Mouse (Mus musculus) stomach, embryonic 16.5 days (tissue): ENCODE measurements around the gene Olfr1186. TPM values are rescaled to one million over a fixed set of nuclear protein-coding genes. Genes with fewer than 3 reads are reported as not detected.
"Not testable (repeated sequence)": the region's sequence is repeated elsewhere in the genome, so short reads cannot be mapped to it uniquely, and the experiment has no call there.

Source experiments
- ATAC-seq: fragments of 200-750 bp; cut with Nextera tagmentation; 2 replicates; pipeline ENCODE4 v1.8.0; 2017; ENCODE audit warnings: moderate number of reproducible peaks, moderate TSS enrichment; ENCODE audit not compliant: insufficient read depth, low FRiP score
- H3K27ac ChIP-seq: fragments of 300-500 bp; sonication (generic); 2 replicates; pipeline ENCODE4 v1.5.1; 2014; ENCODE audit warnings: low read length
- H3K27me3 ChIP-seq: fragments of 300-500 bp; sonication (generic); 2 replicates; pipeline ENCODE4 v1.6.1; 2014; ENCODE audit warnings: low read length, control low read depth, mixed read lengths; ENCODE audit not compliant: control insufficient read depth, insufficient read depth
- H3K36me3 ChIP-seq: fragments of 300-500 bp; sonication (generic); 2 replicates; pipeline ENCODE4 v1.6.1; 2014; ENCODE audit warnings: low read length; ENCODE audit not compliant: control insufficient read depth, insufficient read depth
- H3K4me1 ChIP-seq: fragments of 300-500 bp; sonication (generic); 2 replicates; pipeline ENCODE4 v1.6.1; 2014; ENCODE audit warnings: low read length, control low read depth, mixed read lengths; ENCODE audit not compliant: control insufficient read depth, insufficient read depth
- H3K4me2 ChIP-seq: fragments of 300-500 bp; sonication (generic); 2 replicates; pipeline ENCODE4 v1.6.1; 2014; ENCODE audit warnings: low read depth, low read length, mixed read lengths
- H3K4me3 ChIP-seq: fragments of 300-500 bp; sonication (generic); replicated peaks from 2 replicates; pipeline ENCODE4 v1.5.1; 2014; ENCODE audit warnings: mild to moderate bottlenecking, low read length
- H3K9ac ChIP-seq: fragments of 300-500 bp; sonication (generic); 2 replicates; pipeline ENCODE4 v1.6.1; 2014; ENCODE audit warnings: low read length
- H3K9me3 ChIP-seq: fragments of 300-500 bp; sonication (generic); replicated peaks from 2 replicates; pipeline ENCODE4 v1.6.1; 2016; ENCODE audit warnings: low read length, control low read depth; ENCODE audit not compliant: control insufficient read depth
- WGBS: fragments of 180-500 bp; shearing (Covaris S2); extraction: QIAGEN DNeasy Blood & Tissue Kit; methylation state at CpG from one replicate; pipeline ENCODE4 v1.1.7; 2014; 5-methylcytosine and 5-hydroxymethylcytosine counted together
- polyA plus RNA-seq: library from polyadenylated mRNA; unstranded; fragments of >200 nt; fragmentation: Nextera tagmentation; extraction: Ambion mirVana; gene quantifications from 2 replicates; pipeline ENCODE4 v1.2.1, GENCODE M21; 2015

Gene Olfr1186
- polyA plus RNA-seq = not detected in 2 replicates

DNA sequence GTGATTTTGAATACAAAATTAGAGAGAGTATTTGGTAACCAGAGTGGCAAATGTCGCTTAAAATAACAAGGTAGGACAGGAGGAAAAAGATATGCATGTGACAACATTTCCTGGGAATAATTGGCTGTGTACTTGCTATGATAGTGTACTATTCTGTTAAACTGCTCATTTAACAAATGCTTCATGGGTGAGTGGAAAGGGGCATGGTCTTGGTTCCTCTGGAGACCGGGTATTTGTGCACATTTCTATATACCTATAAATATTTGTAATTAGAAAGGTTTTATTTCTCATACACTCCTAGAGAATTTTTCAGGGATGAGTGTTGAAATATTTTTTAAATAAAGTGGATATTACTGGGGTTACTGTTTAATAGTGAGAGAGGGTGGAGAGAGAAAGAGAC is at the start of gene Olfr1186:
Gene Olfr1186, plus strand, starts transcription at position 301 of the 400 bp plus-strand sequence.
- H3K4me2 ChIP-seq = no peak within 1 kb of the TSS
- no peaks in the 10 kb centered on the region for H3K36me3 ChIP-seq
- no peak within 1 kb of the TSS for H3K27ac ChIP-seq
- WGBS = 74% methylated on average over 2 of the region's 2 CpGs
- no peaks in the 10 kb centered on the region for H3K27me3 ChIP-seq
- H3K9ac ChIP-seq = no peak within 1 kb of the TSS
- no peak within 1 kb of the TSS for H3K4me3 ChIP-seq
- no peaks in the 10 kb centered on the region for H3K4me1 ChIP-seq
- no peak for ATAC-seq
- H3K9me3 ChIP-seq = no peaks in the 10 kb centered on the region

GRCm38 (mm10) chr2:88483298-88483697 is 35.1 kb upstream of the Olfr1186 start, which contains the start of gene Olfr1184:
Gene Olfr1184 (plus strand): TSS chr2:88483598.
- Histone ChIP-seq H3K4me3 (no peak within 1 kb of the TSS), H3K27ac (no peak within 1 kb of the TSS), H3K27me3 (no peaks in the 10 kb centered on the region), H3K9me3 (no peaks in the 10 kb centered on the region), H3K4me2 (no peak within 1 kb of the TSS), H3K9ac (no peak within 1 kb of the TSS), H3K36me3 (no peaks in the 10 kb centered on the region), H3K4me1 (no peaks in the 10 kb centered on the region)
- ATAC-seq = no peak
- WGBS = 86% methylated on average over 2 of the region's 2 CpGs

DNA sequence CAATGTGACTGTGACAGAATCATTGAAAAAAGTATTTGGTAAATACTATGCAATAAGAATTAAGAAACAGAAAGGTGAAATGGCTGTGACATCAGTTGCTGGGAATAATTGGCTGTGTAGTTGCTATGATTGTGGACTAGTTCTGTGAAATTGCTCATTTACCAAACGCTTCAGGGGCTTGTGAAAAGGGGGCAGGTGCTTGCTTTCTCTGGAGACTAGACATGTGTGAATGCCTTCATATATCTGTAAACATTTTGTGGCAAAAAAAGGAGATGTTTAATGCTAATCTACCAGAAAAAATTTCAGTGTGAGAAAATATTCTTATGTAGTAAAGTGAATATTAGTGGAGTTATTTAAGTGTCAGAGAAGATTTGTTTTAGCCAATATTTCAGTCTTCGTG is 25.3 kb upstream of the Olfr1186 start, which contains the start of gene Olfr1185-ps1:
Gene Olfr1185-ps1, plus strand, starts transcription at position 301 of the 400 bp plus-strand sequence.
- no peaks in the 10 kb centered on the region for H3K36me3 ChIP-seq
- WGBS = 58% methylated on average over 2 of the region's 2 CpGs
- H3K4me1 ChIP-seq = no peaks in the 10 kb centered on the region
- no peaks in the 10 kb centered on the region for H3K9me3 ChIP-seq
- no peak within 1 kb of the TSS for H3K4me2 ChIP-seq
- H3K27ac ChIP-seq = no peak within 1 kb of the TSS
- no peak for ATAC-seq
- no peak within 1 kb of the TSS for H3K4me3 ChIP-seq
- no peaks in the 10 kb centered on the region for H3K27me3 ChIP-seq
- H3K9ac ChIP-seq = no peak within 1 kb of the TSS

DNA sequence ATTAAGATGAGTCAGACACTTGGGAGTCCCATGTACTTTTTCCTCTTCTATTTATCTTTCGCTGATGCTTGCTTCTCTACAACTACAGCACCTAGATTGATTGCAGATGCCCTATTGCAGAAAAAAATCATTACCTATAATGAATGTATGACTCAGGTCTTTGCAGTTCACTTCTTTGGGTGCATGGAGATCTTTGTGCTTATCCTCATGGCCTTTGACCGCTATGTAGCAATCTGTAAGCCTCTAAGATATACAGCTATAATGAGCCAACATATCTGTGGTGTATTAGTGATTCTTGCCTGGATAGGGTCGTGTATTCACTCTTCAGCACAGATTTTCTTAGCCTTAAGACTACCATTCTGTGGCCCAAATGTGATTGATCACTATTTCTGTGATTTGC is 7.4 kb downstream of the Olfr1186 start:
- WGBS = 67% methylated on average over 3 of the region's 3 CpGs
- H3K4me1 ChIP-seq = no peaks in the 10 kb centered on the region
- no peaks in the 10 kb centered on the region for H3K27me3 ChIP-seq
- H3K4me2 ChIP-seq = no peak overlapping the region
- H3K36me3 ChIP-seq = no peaks in the 10 kb centered on the region
- H3K9me3 ChIP-seq = no peaks in the 10 kb centered on the region
- ATAC-seq = no peak
- H3K27ac ChIP-seq = no peak overlapping the region
- no peak overlapping the region for H3K4me3 ChIP-seq
- no peak overlapping the region for H3K9ac ChIP-seq

- H3K36me3 ChIP-seq = no peaks in the 10 kb centered on the region
- H3K9ac ChIP-seq = no peak within 1 kb of the TSS
- WGBS = 71% methylated on average over 2 of the region's 2 CpGs
- ATAC-seq = no peak
- H3K27ac ChIP-seq = no peak within 1 kb of the TSS
- no peaks in the 10 kb centered on the region for H3K9me3 ChIP-seq
- H3K4me2 ChIP-seq = no peak within 1 kb of the TSS
- H3K4me1 ChIP-seq = no peaks in the 10 kb centered on the region
- H3K27me3 ChIP-seq = no peaks in the 10 kb centered on the region
- H3K4me3 ChIP-seq = no peak within 1 kb of the TSS
Observed at GRCm38 (mm10) chr2:88556635-88557034, 38.3 kb downstream of the Olfr1186 start, which contains the start of gene Olfr1188. Gene Olfr1188 (plus strand): TSS chr2:88556935.

DNA sequence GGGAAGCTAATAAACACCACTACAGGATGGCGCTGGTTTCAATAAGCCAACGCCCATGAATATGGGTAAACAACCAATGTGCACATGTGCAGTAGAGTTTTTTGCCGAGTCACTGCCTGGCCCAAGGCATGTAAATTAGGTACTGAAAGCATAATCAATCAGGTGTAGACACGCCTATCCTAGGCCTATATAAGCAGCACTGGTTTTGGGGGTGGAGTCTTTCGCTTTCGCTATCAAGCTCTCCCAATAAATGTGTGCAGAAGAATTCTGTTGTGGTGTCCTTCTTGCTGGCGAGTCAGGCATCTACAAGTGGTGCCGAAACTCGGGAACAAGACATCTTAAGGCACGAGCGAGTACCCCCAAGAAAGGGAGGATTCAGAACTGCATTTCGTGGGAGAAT is 54.3 kb downstream of the Olfr1186 start:
- not testable (repeated sequence) for H3K4me3 ChIP-seq, H3K36me3 ChIP-seq, H3K9ac ChIP-seq, H3K4me2 ChIP-seq, H3K9me3 ChIP-seq, H3K27ac ChIP-seq, H3K27me3 ChIP-seq, ATAC-seq, H3K4me1 ChIP-seq
- WGBS = 88% methylated on average over 12 of the region's 12 CpGs

Other genes starting within 250 kb of the Olfr1186 start
- gene Olfr1173, start 238.7 kb upstream of the Olfr1186 start, polyA plus RNA-seq = not detected in 2 replicates
- gene Olfr1174-ps, start 203.4 kb upstream of the Olfr1186 start, polyA plus RNA-seq = not detected in 2 replicates
- not detected in 2 replicates for gene Olfr1175-ps, start 191.3 kb upstream of the Olfr1186 start, polyA plus RNA-seq
- gene Olfr1176, start 181.8 kb upstream of the Olfr1186 start, polyA plus RNA-seq = not detected in 2 replicates
- not detected in 2 replicates for gene Olfr1177-ps, start 172.1 kb upstream of the Olfr1186 start, polyA plus RNA-seq
- gene Olfr1178, start 131.5 kb upstream of the Olfr1186 start, polyA plus RNA-seq = not detected in 2 replicates
- gene Olfr1179, start 112.1 kb upstream of the Olfr1186 start, polyA plus RNA-seq = not detected in 2 replicates
- not detected in 2 replicates for gene Olfr1180, start 99.4 kb upstream of the Olfr1186 start, polyA plus RNA-seq
- not detected in 2 replicates for gene Olfr1181, start 92.4 kb upstream of the Olfr1186 start, polyA plus RNA-seq
- gene Gm13757, start 69.4 kb upstream of the Olfr1186 start, polyA plus RNA-seq = not detected in 2 replicates
- not detected in 2 replicates for gene Olfr1183, start 63.7 kb upstream of the Olfr1186 start, polyA plus RNA-seq
- gene Olfr1184, start 35.0 kb upstream of the Olfr1186 start, polyA plus RNA-seq = not detected in 2 replicates
- gene Olfr1185-ps1, start 25.2 kb upstream of the Olfr1186 start, polyA plus RNA-seq = not detected in 2 replicates
- not detected in 2 replicates for gene Olfr1188, start 38.4 kb downstream of the Olfr1186 start, polyA plus RNA-seq
- not detected in 2 replicates for gene Olfr1189, start 67.9 kb downstream of the Olfr1186 start, polyA plus RNA-seq
- not detected in 2 replicates for gene Olfr1191-ps1, start 122.0 kb downstream of the Olfr1186 start, polyA plus RNA-seq
- not detected in 2 replicates for gene Olfr1192-ps1, start 130.0 kb downstream of the Olfr1186 start, polyA plus RNA-seq
- not detected in 2 replicates for gene Olfr1193, start 157.1 kb downstream of the Olfr1186 start, polyA plus RNA-seq
- not detected in 2 replicates for gene Olfr1195, start 170.6 kb downstream of the Olfr1186 start, polyA plus RNA-seq
- not detected in 2 replicates for gene Olfr1196, start 186.0 kb downstream of the Olfr1186 start, polyA plus RNA-seq
- not detected in 2 replicates for gene Olfr1197, start 213.8 kb downstream of the Olfr1186 start, polyA plus RNA-seq
- gene Olfr1198, start 232.8 kb downstream of the Olfr1186 start, polyA plus RNA-seq = not detected in 2 replicates
- not detected in 2 replicates for gene Olfr1199, start 241.9 kb downstream of the Olfr1186 start, polyA plus RNA-seq